Mouse (Mus musculus) embryonic facial prominence, embryonic 12.5 days (tissue): Measurements from ENCODE around the gene Xpo4. TPM values are rescaled to one million over a fixed set of nuclear protein-coding genes. Genes with fewer than 3 reads are reported as not detected.

Experiments used
- ATAC-seq: fragments of 200-750 bp; cut with Nextera tagmentation; 2 replicates; pipeline ENCODE4 v1.8.0; 2017; ENCODE audit not compliant: insufficient number of reproducible peaks, insufficient read depth, low FRiP score, low TSS enrichment
- H3K27ac ChIP-seq: fragments of 300-500 bp; sonication (generic); 2 replicates; pipeline ENCODE4 v1.5.1; 2016; ENCODE audit warnings: mild to moderate bottlenecking
- H3K27me3 ChIP-seq: fragments of 300-500 bp; sonication (generic); 2 replicates; pipeline ENCODE4 v1.6.1; 2016; ENCODE audit warnings: mild to moderate bottlenecking, moderate library complexity
- H3K36me3 ChIP-seq: fragments of 300-500 bp; sonication (generic); 2 replicates; pipeline ENCODE4 v1.6.1; 2016; ENCODE audit warnings: mild to moderate bottlenecking
- H3K4me1 ChIP-seq: fragments of 300-500 bp; sonication (generic); 2 replicates; pipeline ENCODE4 v1.6.1; 2016
- H3K4me2 ChIP-seq: fragments of 300-500 bp; sonication (generic); replicated peaks from 2 replicates; pipeline ENCODE4 v1.6.1; 2016; ENCODE audit warnings: mild to moderate bottlenecking, moderate library complexity
- H3K4me3 ChIP-seq: fragments of 300-500 bp; sonication (generic); 2 replicates; pipeline ENCODE4 v1.5.1; 2016; ENCODE audit warnings: mild to moderate bottlenecking
- H3K9ac ChIP-seq: fragments of 300-500 bp; sonication (generic); 2 replicates; pipeline ENCODE4 v1.6.1; 2016; ENCODE audit warnings: mild to moderate bottlenecking, moderate library complexity
- H3K9me3 ChIP-seq: fragments of 300-500 bp; sonication (generic); 2 replicates; pipeline ENCODE4 v1.6.1; 2016; ENCODE audit warnings: mild to moderate bottlenecking, moderate library complexity
- WGBS: fragments of 180-500 bp; shearing (Covaris S2); methylation state at CpG from one replicate; pipeline ENCODE4 v1.1.7; 2016; 5-methylcytosine and 5-hydroxymethylcytosine counted together
- polyA plus RNA-seq: library from polyadenylated mRNA; unstranded; fragments of >200 nt; fragmentation: Nextera tagmentation; extraction: Ambion mirVana; gene quantifications from 2 replicates; pipeline ENCODE4 v1.2.1, GENCODE M21; 2016

Gene Xpo4
- polyA plus RNA-seq, 1 experiment from 2014 or later: 31.6 TPM

- Histone ChIP-seq H3K4me2 (no peak overlapping the region), H3K9me3 (no peaks in the 10 kb centered on the region), H3K27ac (no peak overlapping the region), H3K27me3 (peaks cover 38% of the 10 kb centered on the region), H3K36me3 (no peaks in the 10 kb centered on the region), H3K4me3 (no peak overlapping the region), H3K4me1 (peaks cover 23% of the 10 kb centered on the region), H3K9ac (no peak overlapping the region)
- ATAC-seq: no peak
- WGBS: 11% methylated on average over 5 of the region's 5 CpGs
These were observed 130.9 kb downstream of the Xpo4 start for GRCm38 (mm10) chr14:57534346-57534745.

GRCm38 (mm10) chr14:57533841-57534240 is 131.4 kb downstream of the Xpo4 start:
- WGBS: 13% methylated on average over 11 of the region's 11 CpGs

GRCm38 (mm10) chr14:57533214-57533613 is 132.0 kb downstream of the Xpo4 start:
- Histone ChIP-seq H3K4me1 (peaks cover 23% of the 10 kb centered on the region), H3K9ac (no peak overlapping the region), H3K36me3 (no peaks in the 10 kb centered on the region), H3K27me3 (peaks cover 38% of the 10 kb centered on the region), H3K9me3 (no peaks in the 10 kb centered on the region), H3K27ac (no peak overlapping the region), H3K4me2 (no peak overlapping the region), H3K4me3 (no peak overlapping the region)
- 34% methylated on average over 3 of the region's 3 CpGs for WGBS
- ATAC-seq: no peak

More at GRCm38 (mm10) chr14:57533841-57534240, 131.4 kb downstream of the Xpo4 start:
- H3K9me3 ChIP-seq: no peaks in the 10 kb centered on the region
- H3K9ac ChIP-seq: no peak overlapping the region
- H3K4me3 ChIP-seq: no peak overlapping the region
- peaks cover 38% of the 10 kb centered on the region for H3K27me3 ChIP-seq
- no peak overlapping the region for H3K4me2 ChIP-seq
- peaks cover 23% of the 10 kb centered on the region for H3K4me1 ChIP-seq
- H3K36me3 ChIP-seq: no peaks in the 10 kb centered on the region
- no peak overlapping the region for H3K27ac ChIP-seq
- no peak for ATAC-seq

- Histone ChIP-seq H3K4me2 (no peak overlapping the region), H3K9ac (no peak overlapping the region), H3K36me3 (no peaks in the 10 kb centered on the region), H3K9me3 (no peaks in the 10 kb centered on the region), H3K27ac (no peak overlapping the region), H3K4me3 (no peak overlapping the region), H3K4me1 (peaks cover 19% of the 10 kb centered on the region), H3K27me3 (peaks cover 35% of the 10 kb centered on the region)
- 87% methylated on average over 3 of the region's 3 CpGs for WGBS
- no peak for ATAC-seq
These were observed 132.7 kb downstream of the Xpo4 start for GRCm38 (mm10) chr14:57532577-57532976.

- ATAC-seq: no peak
- peaks cover 30% of the 10 kb centered on the region for H3K27me3 ChIP-seq
- no peaks in the 10 kb centered on the region for H3K9me3 ChIP-seq
- no peak overlapping the region for H3K4me2 ChIP-seq
- H3K27ac ChIP-seq: no peak overlapping the region
- H3K36me3 ChIP-seq: no peaks in the 10 kb centered on the region
- H3K4me1 ChIP-seq: peaks cover 11% of the 10 kb centered on the region
- 68% methylated on average over 5 of the region's 5 CpGs for WGBS
- H3K4me3 ChIP-seq: no peak overlapping the region
- no peak overlapping the region for H3K9ac ChIP-seq
These were observed 135.3 kb downstream of the Xpo4 start for GRCm38 (mm10) chr14:57529786-57530515.

- peaks cover 24% of the 10 kb centered on the region for H3K27me3 ChIP-seq
- peaks cover 4% of the 10 kb centered on the region for H3K4me1 ChIP-seq
- H3K4me2 ChIP-seq: no peak overlapping the region
- no peak overlapping the region for H3K9ac ChIP-seq
- H3K4me3 ChIP-seq: no peak overlapping the region
- no peak overlapping the region for H3K27ac ChIP-seq
- no peaks in the 10 kb centered on the region for H3K9me3 ChIP-seq
- no peaks in the 10 kb centered on the region for H3K36me3 ChIP-seq
- ATAC-seq: no peak
- WGBS: 61% methylated on average over 10 of the region's 10 CpGs
These were observed 136.0 kb downstream of the Xpo4 start for GRCm38 (mm10) chr14:57529086-57529785.

- no peaks in the 10 kb centered on the region for H3K36me3 ChIP-seq
These were observed 137.6 kb downstream of the Xpo4 start for GRCm38 (mm10) chr14:57527598-57527997.

More at GRCm38 (mm10) chr14:57527598-57527997, 137.6 kb downstream of the Xpo4 start:
- no peak for ATAC-seq
- Histone ChIP-seq H3K4me1 (no peaks in the 10 kb centered on the region), H3K4me3 (no peak overlapping the region), H3K9ac (no peak overlapping the region), H3K27me3 (peaks cover 22% of the 10 kb centered on the region), H3K27ac (no peak overlapping the region), H3K9me3 (no peaks in the 10 kb centered on the region), H3K4me2 (no peak overlapping the region)
- WGBS: 49% methylated on average over 2 of the region's 2 CpGs

Other genes starting within 250 kb of the Xpo4 start
- gene Ift88, start 241.4 kb downstream of the Xpo4 start, polyA plus RNA-seq: 15.1 and 16.0 TPM in 2 replicates
- gene Il17d, start 140.7 kb downstream of the Xpo4 start, polyA plus RNA-seq: 4.3 and 4.9 TPM in 2 replicates
- gene Eef1akmt1, start 93.8 kb downstream of the Xpo4 start, polyA plus RNA-seq: 95.3 TPM in 2 replicates
- not detected in 2 replicates for gene Gm49361, start 80.7 kb upstream of the Xpo4 start, polyA plus RNA-seq
- gene Lats2, start 93.0 kb upstream of the Xpo4 start, polyA plus RNA-seq: 25.4 and 26.3 TPM in 2 replicates
- gene Sap18, start 132.8 kb upstream of the Xpo4 start, polyA plus RNA-seq: 27.8 and 39.3 TPM in 2 replicates
- gene Ska3, start 160.8 kb upstream of the Xpo4 start, polyA plus RNA-seq: 43.9 and 46.7 TPM in 2 replicates
- gene Mrpl57, start 160.8 kb upstream of the Xpo4 start, polyA plus RNA-seq: 127 and 137 TPM in 2 replicates
- 73.0 and 79.6 TPM in 2 replicates for gene Zdhhc20, start 224.8 kb upstream of the Xpo4 start, polyA plus RNA-seq